Mouse (Mus musculus): ENCODE measurements around the gene Elfn1.

Gene Elfn1

DNA sequence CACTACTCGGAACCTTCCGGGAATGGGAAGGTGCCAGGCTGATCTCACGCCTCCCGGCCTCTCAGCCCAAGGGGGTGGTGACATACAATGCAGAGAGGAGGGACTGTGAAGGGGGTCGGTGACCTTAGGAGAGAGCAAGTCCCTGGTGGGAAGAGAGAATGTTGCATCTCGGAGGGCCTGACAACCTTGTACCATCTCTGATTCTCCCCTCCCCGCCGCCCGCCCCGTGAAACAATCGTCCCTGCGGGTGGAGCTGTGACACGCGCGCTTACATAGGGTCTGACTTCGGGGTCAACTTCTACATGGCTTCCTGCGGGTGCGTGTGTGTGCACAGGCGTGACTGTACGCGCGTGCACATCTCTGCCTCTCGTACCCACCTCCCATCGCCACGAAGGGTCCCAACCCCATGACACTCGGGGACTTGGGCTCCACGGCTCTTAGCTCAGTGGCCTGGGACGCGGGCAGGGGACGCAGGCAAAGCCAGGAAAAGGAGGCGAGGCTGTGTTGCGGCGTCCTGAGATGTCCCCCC lies at the start of gene Elfn1:
Gene Elfn1 (plus strand): TSS at position 230 of the 529 bp plus-strand sequence.
- peak; percentile 57 for DNase-seq (ENCODE audit: low spot score)

DNA sequence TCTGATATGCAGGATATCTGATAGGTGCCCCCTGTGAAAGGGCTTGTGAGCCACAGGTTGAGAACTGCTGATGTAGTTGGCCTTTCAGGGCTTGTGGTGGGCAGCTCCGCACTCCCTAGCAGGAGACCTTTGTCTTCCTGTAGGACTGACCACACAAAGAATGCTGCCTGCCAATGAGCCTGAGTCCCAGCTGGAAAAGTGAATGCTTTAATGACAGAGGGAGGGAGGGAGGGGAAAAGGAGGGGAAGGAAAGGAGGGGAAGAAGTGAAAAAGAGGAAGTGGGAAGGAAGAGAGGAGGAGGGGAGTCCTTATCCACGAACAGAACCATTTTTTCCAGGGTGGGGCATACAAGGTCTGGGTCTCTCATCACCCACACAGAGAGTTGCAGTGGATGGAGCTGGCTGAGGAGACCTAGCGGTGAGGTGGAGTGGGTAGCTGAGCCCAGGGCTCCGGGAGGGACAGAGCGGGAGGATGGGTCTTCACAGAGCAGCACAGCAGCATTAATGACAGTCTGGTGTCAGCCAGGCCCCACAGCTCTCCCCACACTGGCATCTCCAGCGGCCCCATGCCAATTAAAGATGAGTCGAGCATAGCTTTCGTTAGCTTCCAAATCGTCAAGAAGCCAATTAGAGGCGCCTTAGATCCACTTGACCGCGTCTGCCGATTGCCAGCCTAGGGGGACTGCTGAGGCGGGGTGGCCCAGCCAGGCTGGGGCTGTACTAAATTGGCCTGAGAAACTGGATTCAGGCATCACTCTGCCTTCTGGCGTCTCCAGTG lies 47.2 kb upstream of the Elfn1 start:
- DNase-seq (ENCODE audit: low spot score) = no peak

GRCm38 (mm10) chr5:139862759-139863158 lies 45.0 kb upstream of the Elfn1 start:
- peak; percentile 63 for DNase-seq (ENCODE audit: low spot score)

DNA sequence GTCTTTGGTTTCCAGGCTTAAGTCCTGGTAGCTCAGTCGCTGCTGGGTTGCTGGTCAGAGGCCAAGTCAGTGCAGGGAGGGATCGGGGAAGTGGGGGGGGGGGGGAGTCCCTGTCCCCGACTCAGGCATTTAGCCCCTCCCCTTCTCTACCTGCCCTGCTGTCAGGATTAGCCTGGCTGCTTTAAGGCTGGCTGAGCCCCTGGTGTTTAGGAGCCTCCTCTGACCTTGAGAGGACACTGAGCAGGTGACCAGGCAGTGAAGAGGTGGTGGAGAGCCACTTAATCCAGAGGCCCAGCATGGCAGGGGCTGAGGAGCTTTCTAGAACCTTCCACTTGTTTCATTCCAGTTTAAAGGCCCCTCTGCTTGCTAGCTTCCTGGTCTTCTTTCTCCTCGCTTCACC lies 36.9 kb upstream of the Elfn1 start:
- DNase-seq (ENCODE audit: low spot score) = peak; percentile 78

DNA sequence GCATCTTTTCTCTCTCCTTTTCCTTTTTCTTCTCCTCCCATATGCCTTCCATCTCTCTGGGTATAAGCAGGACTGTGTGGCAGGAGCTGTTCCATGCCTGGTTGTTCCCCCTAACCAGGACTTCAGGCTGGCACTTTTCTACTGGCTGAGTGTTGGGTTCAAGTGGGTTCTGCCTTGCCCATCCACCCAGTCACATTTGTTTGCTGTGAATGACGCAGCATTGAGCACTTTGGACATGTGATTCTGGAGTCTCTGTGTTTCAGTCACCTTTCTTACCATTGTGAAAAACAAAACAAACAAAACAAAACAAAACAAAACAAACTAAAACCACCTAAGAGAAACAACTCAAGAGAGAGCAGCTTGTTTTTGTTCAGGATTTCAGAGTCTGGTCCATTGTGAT lies 36.2 kb upstream of the Elfn1 start:
- peak; percentile 34 for DNase-seq (ENCODE audit: low spot score)

DNA sequence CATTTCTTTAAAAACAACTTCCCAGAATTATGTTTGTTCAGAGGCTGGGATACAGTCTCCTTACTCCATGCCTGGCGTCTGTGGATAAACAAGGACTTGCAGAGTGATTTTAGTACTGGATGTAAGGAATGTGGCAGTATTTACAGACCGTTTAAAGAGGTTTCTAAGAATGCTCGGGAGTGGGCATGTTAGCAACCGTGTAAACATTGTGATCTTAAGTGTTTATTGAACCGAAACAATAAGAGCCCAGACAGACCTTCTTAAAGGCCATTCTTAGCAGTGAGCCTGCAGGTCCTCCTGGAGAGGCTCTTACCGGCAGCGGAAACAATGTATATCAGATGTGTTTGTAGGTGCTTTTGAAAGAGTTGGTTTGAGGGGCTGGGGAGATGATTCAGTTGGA lies 30.2 kb upstream of the Elfn1 start:
- peak; percentile 78 for DNase-seq (ENCODE audit: low spot score)

- no peak for DNase-seq (ENCODE audit: low spot score)
Measured at GRCm38 (mm10) chr5:139879694-139880093, 28.0 kb upstream of the Elfn1 start.

- DNase-seq (ENCODE audit: low spot score) = no peak
Measured at GRCm38 (mm10) chr5:139881161-139881560, 26.6 kb upstream of the Elfn1 start.

- DNase-seq (ENCODE audit: low spot score) = no peak
Measured at GRCm38 (mm10) chr5:139888624-139889023, 19.1 kb upstream of the Elfn1 start.

- no peak for DNase-seq (ENCODE audit: low spot score)
Measured at GRCm38 (mm10) chr5:139889370-139889769, 18.4 kb upstream of the Elfn1 start.

DNA sequence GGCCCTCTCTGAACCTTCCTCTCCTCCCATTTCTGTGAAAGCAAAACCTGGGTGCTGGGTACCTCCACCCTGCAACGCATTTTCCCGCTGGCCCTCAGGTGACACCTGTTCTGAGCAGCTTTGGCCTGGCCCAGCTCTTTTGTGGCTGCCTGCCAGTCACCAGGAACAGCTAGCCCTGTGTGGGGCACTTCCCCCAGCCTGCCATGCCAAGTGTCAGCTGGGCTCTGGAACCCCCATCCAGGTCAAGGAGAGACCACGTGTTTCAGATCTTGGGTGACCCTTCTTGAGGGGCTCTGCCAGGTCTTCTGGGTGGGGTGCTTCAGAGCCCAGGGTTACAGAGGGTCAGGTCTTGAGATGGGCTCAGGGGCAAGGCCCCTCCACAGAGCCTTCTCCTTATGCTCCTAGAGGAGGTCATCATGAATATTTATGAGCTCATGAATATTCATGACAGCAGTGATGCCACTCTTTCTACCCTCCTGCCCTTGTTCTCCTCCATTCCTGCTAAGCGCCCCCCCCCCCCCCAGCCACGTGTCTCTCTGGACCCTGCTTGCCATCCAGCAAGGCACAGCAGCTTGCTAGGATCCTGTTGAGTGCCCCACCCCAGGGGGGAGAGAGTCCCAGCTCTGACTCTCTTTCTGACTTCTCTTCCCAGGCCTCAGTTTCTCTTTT lies 15.3 kb upstream of the Elfn1 start:
- DNase-seq (ENCODE audit: low spot score) = no peak

DNA sequence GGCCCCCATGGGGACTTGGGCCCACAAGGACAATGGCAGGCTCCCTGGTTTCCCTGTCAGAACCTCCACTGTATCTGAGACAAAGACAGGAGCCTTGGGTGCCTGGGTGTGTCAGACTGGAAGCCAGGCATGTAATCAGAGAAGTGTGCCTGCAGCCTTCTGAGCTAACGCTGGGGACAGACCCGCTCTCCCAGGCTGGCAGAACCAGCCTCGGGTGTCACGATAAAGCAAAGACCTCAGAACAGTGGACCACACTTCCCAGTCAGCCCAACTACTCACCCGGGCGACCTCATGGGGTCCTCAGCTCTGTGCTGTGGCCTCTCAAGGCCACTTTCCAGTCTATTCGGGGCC lies 14.8 kb upstream of the Elfn1 start:
- DNase-seq (ENCODE audit: low spot score) = no peak

- no peak for DNase-seq (ENCODE audit: low spot score)
Measured at GRCm38 (mm10) chr5:139894025-139894508, 13.7 kb upstream of the Elfn1 start.

GRCm38 (mm10) chr5:139899044-139899443 lies 8.7 kb upstream of the Elfn1 start:
- DNase-seq (ENCODE audit: low spot score) = no peak

GRCm38 (mm10) chr5:139905121-139905520 lies 2.6 kb upstream of the Elfn1 start:
- no peak for DNase-seq (ENCODE audit: low spot score)

DNA sequence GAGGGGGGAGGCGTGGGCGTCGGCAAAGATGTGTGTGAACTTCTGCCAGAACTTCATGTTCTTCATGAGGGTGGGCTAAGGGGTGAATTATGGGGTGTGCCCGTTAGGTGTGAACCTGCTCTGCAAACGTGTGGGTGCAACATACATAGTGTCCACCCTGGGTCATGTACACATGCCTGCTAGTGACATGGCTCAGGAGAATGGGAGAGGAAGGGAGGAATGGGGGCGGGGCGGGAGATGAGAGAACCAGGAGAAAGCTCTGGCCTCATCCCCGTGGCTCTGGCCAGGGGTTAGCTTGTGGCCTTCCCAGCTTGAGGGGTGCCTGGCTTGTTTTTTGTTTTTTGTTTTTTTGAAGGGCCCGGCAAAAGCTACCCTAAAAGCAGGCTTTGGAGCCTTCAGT lies 1.2 kb upstream of the Elfn1 start:
- DNase-seq (ENCODE audit: low spot score) = no peak

- peak; percentile 48 for DNase-seq (ENCODE audit: low spot score)
Measured at GRCm38 (mm10) chr5:139907241-139907640, 502 bp upstream of the Elfn1 start.

DNA sequence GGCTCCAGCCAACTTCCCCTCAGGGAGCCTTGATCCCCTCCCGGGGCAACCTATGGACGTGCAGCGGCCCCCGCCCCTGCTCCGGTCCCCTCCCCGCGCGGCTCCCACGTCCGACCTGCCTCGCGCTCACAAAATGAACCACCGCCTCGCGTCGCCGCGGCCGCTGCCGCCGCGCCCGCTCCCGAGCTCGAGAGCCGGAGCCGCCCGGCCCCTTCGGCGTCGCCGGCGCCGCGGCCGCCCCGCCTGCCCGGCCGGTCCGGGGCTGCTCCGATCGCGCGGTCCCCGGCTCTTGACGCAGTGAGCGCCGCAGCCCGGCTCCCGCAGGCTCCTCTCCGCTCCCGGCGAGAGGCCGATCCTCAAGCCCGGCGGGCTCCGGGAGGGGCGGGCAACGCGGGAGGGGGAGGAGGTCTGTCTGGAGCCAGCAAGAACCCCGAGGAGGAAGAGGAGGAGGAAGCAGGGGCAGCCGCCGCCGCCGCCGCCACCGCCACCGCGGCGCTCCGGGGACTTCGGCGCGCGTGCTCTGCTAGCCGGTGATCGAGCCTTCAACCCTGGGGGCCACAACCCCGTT lies 584 bp downstream of the Elfn1 start:
- DNase-seq (ENCODE audit: low spot score) = no peak

DNA sequence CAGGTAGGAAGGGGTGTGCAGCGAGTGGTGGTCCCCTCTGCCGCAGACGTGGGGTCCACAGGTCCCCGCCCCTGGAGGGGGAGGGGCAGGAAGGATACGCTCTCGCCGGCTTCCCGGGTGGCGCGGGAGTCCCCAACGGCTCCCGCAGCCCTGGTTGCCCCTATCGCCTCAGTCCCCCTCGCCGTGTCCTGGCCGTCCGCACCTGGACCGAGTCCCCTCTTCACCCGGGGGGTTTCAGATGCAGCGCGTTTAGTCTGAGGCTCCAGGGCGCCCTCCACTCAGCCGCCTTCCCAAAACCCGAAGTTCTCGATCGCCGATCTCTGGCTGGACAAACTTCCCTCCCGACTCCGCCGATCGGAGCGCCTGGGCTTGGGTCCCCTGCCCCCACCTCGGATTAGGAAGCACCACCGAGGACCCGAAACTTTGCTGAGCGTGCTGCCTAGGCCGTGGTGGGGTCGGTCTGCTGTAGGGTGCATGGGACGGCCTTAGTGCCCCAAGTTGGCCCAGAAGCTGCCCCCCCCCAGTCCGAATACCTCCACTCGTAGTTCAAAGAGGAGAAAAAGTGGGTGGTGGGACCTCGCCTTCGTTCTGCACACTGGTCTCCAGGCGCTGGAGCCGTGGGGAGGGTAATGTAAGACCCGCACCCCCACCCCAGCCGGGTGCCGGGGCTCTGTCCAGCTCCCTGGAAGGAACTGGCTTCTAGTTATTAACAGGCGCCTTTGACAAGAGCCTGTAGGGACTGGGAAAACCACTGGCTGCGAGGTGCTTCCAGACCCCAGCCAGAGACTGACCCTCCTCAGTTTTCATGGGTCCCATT lies 1.3 kb downstream of the Elfn1 start:
- DNase-seq (ENCODE audit: low spot score) = no peak

- no peak for DNase-seq (ENCODE audit: low spot score)
Measured at GRCm38 (mm10) chr5:139909710-139910550, 2.2 kb downstream of the Elfn1 start.

- no peak for DNase-seq (ENCODE audit: low spot score)
Measured at GRCm38 (mm10) chr5:139910755-139911300, 3.1 kb downstream of the Elfn1 start.

Data from lung, postnatal 25 days (tissue).